Mouse (Mus musculus) megakaryocyte-erythroid progenitor cell, adult 5-6 weeks (primary cell): Measurements from ENCODE around the gene Tnr. TPM values are rescaled to one million over a fixed set of nuclear protein-coding genes. Genes with fewer than 3 reads are reported as not detected.

Experiments used
- ATAC-seq: replicated peaks from 2 replicates; pipeline ENCODE4 v1.8.0; 2016; ENCODE audit warnings: mild to moderate bottlenecking, inconsistent platforms; ENCODE audit not compliant: severe bottlenecking, poor library complexity, low FRiP score, low TSS enrichment
- total RNA-seq, 2 experiments: library from RNA; stranded (forward) in 1 of 2; stranded (reverse) in 1 of 2; fragments of 200-1000, 215-1000 nt in 1 of 2; fragments of >200 nt in 1 of 2; fragmentation: Nextera tagmentation in 1 of 2; gene quantifications; 2 replicates each; pipeline ENCODE4 v1.2.3; 2014 to 2017

Tnr gene
- total RNA-seq, 2 experiments from 2014 or later, result not detected

- ATAC-seq, result no peak
These were observed 298.8 kb downstream of the Tnr start for GRCm38 (mm10) chr1:159822416-159822815.

- ATAC-seq, result no peak
These were observed 305.0 kb downstream of the Tnr start for GRCm38 (mm10) chr1:159828531-159828930.

GRCm38 (mm10) chr1:159833165-159833564 lies 309.6 kb downstream of the Tnr start:
- ATAC-seq, result no peak

GRCm38 (mm10) chr1:159833646-159834338 lies 310.2 kb downstream of the Tnr start:
- no peak for ATAC-seq

- no peak for ATAC-seq
These were observed 311.6 kb downstream of the Tnr start for GRCm38 (mm10) chr1:159835126-159835525.

GRCm38 (mm10) chr1:159840337-159840736 lies 316.8 kb downstream of the Tnr start:
- no peak for ATAC-seq

GRCm38 (mm10) chr1:159842876-159843275 lies 319.3 kb downstream of the Tnr start:
- no peak for ATAC-seq

GRCm38 (mm10) chr1:159852088-159852487 lies 328.5 kb downstream of the Tnr start:
- ATAC-seq, result no peak

- no peak for ATAC-seq
These were observed 330.7 kb downstream of the Tnr start for GRCm38 (mm10) chr1:159854261-159854660.

GRCm38 (mm10) chr1:159861782-159862474 lies 338.4 kb downstream of the Tnr start:
- ATAC-seq, result no peak

- no peak for ATAC-seq
These were observed 342.1 kb downstream of the Tnr start for GRCm38 (mm10) chr1:159865696-159866095.

- no peak for ATAC-seq
These were observed 346.3 kb downstream of the Tnr start for GRCm38 (mm10) chr1:159869619-159870441.

- no peak for ATAC-seq
These were observed 349.3 kb downstream of the Tnr start for GRCm38 (mm10) chr1:159872866-159873265.

- ATAC-seq, result no peak
These were observed 355.1 kb downstream of the Tnr start for GRCm38 (mm10) chr1:159878681-159879080.

- no peak for ATAC-seq
These were observed 356.3 kb downstream of the Tnr start for GRCm38 (mm10) chr1:159879866-159880265.

GRCm38 (mm10) chr1:159885476-159885875 lies 361.9 kb downstream of the Tnr start:
- ATAC-seq, result no peak

- ATAC-seq, result no peak
These were observed 365.0 kb downstream of the Tnr start for GRCm38 (mm10) chr1:159888611-159889010.

GRCm38 (mm10) chr1:159889012-159889765 lies 365.6 kb downstream of the Tnr start:
- ATAC-seq, result no peak

GRCm38 (mm10) chr1:159890524-159890923 lies 367.0 kb downstream of the Tnr start:
- ATAC-seq, result no peak

- ATAC-seq, result peak; percentile 56
These were observed 371.5 kb downstream of the Tnr start for GRCm38 (mm10) chr1:159895094-159895493.
